Mouse (Mus musculus): ENCODE measurements at regions not wholly inside any gene's neighbourhood (a gene's known extent, or its start where the extent isn't known, plus 50 kb on each side); places are given as distances from the start of the nearest gene placed in this dataset.

DNA sequence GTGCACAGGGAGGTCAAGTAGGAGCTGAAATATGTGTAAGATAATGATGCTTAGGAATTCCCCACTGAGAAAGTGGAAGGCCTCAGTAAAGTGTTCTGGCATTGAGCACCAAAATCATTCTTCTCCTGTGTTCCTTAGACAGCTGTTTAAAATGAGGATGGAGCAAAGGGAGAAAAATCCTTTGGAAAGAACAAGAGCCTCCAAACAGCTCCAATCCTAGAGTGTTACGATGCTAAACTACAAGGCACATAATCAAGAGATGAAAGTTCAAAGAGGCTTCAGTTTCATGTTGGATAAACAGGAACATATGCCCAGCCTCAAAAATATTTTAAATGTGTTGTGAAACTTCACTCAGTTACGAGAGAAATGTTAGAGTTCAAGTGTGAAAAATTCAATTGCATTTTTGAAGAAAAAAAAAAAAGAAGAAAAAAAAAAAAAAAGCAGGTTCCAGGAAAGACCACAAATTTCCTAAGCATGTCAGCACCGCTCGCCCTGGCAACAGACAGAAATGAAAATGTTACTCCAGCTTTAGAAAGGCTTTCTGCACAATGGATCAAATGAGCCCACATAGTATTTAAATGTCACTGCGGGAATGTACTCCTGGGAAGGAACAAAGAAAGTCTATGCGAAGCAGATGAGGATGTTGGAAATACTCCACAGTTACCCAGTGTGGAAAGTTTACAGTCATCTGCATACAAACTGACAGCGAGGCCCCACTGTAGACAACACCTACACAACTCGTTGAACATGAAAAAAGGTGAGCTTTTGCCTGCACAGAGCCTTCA is 116.5 kb upstream of the Prkd1 start:
- no peaks in the 10 kb centered on the region for H3K27me3 ChIP-seq (ENCODE audit: control insufficient read depth, insufficient read depth, low read length)
- 71% methylated on average over 8 of the region's 8 CpGs for WGBS
- no peaks in the 10 kb centered on the region for H3K4me1 ChIP-seq (ENCODE audit: control insufficient read depth in 2 of 2, insufficient read depth in 2 of 2, low read length in 2 of 2)
- no peaks in the 10 kb centered on the region for H3K36me3 ChIP-seq (ENCODE audit: control insufficient read depth, insufficient read depth, low read length)
- ATAC-seq (ENCODE audit: insufficient number of reproducible peaks, insufficient read depth, low FRiP score, low read depth) = no peak
- no peaks in the 10 kb centered on the region for H3K9me3 ChIP-seq (ENCODE audit: control insufficient read depth, low read length)
- H3K4me2 ChIP-seq (ENCODE audit: low read length) = no peak overlapping the region
- no peak overlapping the region for H3K4me3 ChIP-seq (ENCODE audit: control insufficient read depth in 1 of 2, insufficient read depth in 1 of 2, low read depth in 1 of 2, low read length in 2 of 2)
- H3K9ac ChIP-seq (ENCODE audit: low read length) = no peak overlapping the region
- H3K27ac ChIP-seq (replicated peaks in 1 of 2; ENCODE audit: control insufficient read depth in 1 of 2, insufficient read depth in 1 of 2, low read depth in 2 of 2, low read length in 2 of 2) = no peak overlapping the region

DNA sequence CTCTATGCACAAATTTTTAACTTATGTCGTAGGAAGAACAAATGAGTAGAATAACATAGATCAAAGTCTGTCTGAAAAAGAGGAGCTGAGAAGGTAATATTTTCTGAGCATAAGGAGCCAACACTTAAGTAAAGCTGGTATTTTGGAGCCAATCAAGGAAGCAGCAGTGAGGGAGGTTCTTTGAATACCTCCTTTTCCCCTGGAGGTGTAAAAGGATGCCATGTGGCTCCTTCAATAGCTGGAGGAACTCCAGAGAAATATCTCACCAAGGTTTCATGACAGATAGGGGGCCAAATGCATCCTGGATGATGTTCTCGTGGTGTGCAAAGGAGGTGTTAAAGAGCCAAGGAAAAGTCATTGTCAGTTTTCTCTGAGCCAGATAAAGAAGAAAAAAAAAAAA is 115.6 kb upstream of the Prkd1 start:
- H3K4me1 ChIP-seq (ENCODE audit: control insufficient read depth in 2 of 2, insufficient read depth in 2 of 2, low read length in 2 of 2) = no peaks in the 10 kb centered on the region
- 59% methylated on average over 2 of the region's 2 CpGs for WGBS
- no peak overlapping the region for H3K27ac ChIP-seq (replicated peaks in 1 of 2; ENCODE audit: control insufficient read depth in 1 of 2, insufficient read depth in 1 of 2, low read depth in 2 of 2, low read length in 2 of 2)

DNA sequence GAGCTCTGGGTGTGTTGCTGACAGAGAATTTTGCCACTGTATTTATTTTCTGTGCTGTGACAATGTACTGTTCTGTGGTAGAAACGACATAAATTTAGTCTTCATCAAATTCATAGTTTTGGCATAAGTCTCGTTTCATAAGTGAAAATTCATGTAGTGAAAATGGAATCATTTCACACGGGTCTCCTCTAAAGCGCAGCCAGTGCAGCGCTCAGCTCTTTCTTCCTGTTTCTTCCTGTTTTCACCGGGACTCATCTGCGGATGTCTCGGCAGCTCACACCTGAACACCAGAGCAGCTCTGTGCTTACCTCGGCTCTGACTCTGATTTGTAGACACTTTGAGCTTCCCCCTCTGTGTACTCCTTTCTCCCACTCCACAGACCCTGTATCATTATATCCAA is 85.2 kb upstream of the Prkd1 start:
- Histone ChIP-seq H3K9me3 (ENCODE audit: control insufficient read depth, low read length) (no peaks in the 10 kb centered on the region), H3K9ac (ENCODE audit: low read length) (no peak overlapping the region), H3K36me3 (ENCODE audit: control insufficient read depth, insufficient read depth, low read length) (no peaks in the 10 kb centered on the region), H3K4me1 (ENCODE audit: control insufficient read depth in 2 of 2, insufficient read depth in 2 of 2, low read length in 2 of 2) (no peaks in the 10 kb centered on the region), H3K27me3 (ENCODE audit: control insufficient read depth, insufficient read depth, low read length) (no peaks in the 10 kb centered on the region), H3K4me3 (ENCODE audit: control insufficient read depth in 1 of 2, insufficient read depth in 1 of 2, low read depth in 1 of 2, low read length in 2 of 2) (no peak overlapping the region), H3K4me2 (ENCODE audit: low read length) (no peak overlapping the region), H3K27ac (replicated peaks in 1 of 2; ENCODE audit: control insufficient read depth in 1 of 2, insufficient read depth in 1 of 2, low read depth in 2 of 2, low read length in 2 of 2) (no peak overlapping the region)
- 72% methylated on average over 9 of the region's 9 CpGs for WGBS
- no peak for ATAC-seq (ENCODE audit: insufficient number of reproducible peaks, insufficient read depth, low FRiP score, low read depth)

More for the DNA sequence above, 115.6 kb upstream of the Prkd1 start:
- Histone ChIP-seq H3K9me3 (ENCODE audit: control insufficient read depth, low read length) (no peaks in the 10 kb centered on the region), H3K4me2 (ENCODE audit: low read length) (no peak overlapping the region), H3K4me3 (ENCODE audit: control insufficient read depth in 1 of 2, insufficient read depth in 1 of 2, low read depth in 1 of 2, low read length in 2 of 2) (no peak overlapping the region), H3K9ac (ENCODE audit: low read length) (no peak overlapping the region), H3K36me3 (ENCODE audit: control insufficient read depth, insufficient read depth, low read length) (no peaks in the 10 kb centered on the region), H3K27me3 (ENCODE audit: control insufficient read depth, insufficient read depth, low read length) (no peaks in the 10 kb centered on the region)
- ATAC-seq (ENCODE audit: insufficient number of reproducible peaks, insufficient read depth, low FRiP score, low read depth) = no peak

DNA sequence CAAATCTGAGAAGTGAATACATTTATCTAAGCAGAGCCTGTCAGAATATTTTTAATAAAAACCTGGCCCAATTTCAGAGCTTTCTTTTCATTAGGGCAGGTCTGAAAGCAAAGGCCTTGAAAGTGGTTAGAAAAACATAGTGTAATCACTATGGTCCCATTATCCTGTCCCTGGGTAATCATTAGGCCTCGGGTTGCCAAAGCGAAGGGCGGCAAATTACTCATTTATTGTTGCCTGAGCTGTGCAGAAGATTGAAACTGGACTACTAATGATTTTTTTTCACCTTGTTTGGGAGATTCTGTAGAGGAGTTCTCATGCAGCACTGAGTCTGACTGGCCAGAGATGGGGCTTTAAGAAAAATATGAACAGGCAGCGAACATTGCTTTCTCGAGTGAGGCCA is 63.7 kb upstream of the Prkd1 start:
- no peak overlapping the region for H3K4me3 ChIP-seq (ENCODE audit: control insufficient read depth in 1 of 2, insufficient read depth in 1 of 2, low read depth in 1 of 2, low read length in 2 of 2)
- H3K9ac ChIP-seq (ENCODE audit: low read length) = no peak overlapping the region
- no peak overlapping the region for H3K27ac ChIP-seq (replicated peaks in 1 of 2; ENCODE audit: control insufficient read depth in 1 of 2, insufficient read depth in 1 of 2, low read depth in 2 of 2, low read length in 2 of 2)
- H3K27me3 ChIP-seq (ENCODE audit: control insufficient read depth, insufficient read depth, low read length) = no peaks in the 10 kb centered on the region
- WGBS = 78% methylated on average over 5 of the region's 5 CpGs
- no peaks in the 10 kb centered on the region for H3K9me3 ChIP-seq (ENCODE audit: control insufficient read depth, low read length)
- no peaks in the 10 kb centered on the region for H3K36me3 ChIP-seq (ENCODE audit: control insufficient read depth, insufficient read depth, low read length)
- ATAC-seq (ENCODE audit: insufficient number of reproducible peaks, insufficient read depth, low FRiP score, low read depth) = no peak
- no peaks in the 10 kb centered on the region for H3K4me1 ChIP-seq (ENCODE audit: control insufficient read depth in 2 of 2, insufficient read depth in 2 of 2, low read length in 2 of 2)
- H3K4me2 ChIP-seq (ENCODE audit: low read length) = no peak overlapping the region

DNA sequence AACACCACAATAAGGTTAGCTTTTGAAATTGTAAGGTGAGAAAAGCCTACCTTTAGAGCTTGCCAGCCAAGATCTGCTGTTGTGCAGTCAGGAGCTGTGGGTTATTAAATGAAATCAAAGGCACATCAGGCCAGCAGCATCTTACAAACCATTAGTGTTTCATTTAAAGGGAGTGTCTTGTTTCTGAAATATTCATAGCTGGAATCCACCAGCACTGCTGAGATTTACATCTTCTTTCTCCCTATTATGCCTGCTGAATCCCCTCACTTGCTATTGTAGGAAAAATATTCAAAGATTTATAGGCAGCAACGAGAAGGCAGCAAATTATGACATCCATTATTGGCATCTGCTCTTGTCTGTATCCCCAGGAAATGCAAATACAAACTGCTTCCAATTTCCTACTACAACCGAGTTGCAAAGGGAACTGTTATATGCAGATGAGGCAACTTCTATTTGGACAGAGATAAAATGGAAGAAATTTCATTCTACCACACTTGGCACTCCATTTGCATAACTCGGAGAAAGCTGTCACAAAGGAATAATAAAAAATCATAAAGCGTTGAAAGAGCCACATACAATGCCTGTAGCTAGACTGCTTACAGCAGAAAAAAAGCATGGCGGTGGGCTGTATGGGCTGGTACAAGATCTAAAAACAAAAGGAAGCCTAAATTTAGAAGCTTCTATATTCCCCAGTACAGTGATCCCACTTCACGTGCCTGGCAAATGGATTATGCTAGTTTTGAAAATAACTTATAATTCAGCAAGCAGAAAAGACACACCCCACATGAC is 60.3 kb upstream of the Prkd1 start:
- H3K9ac ChIP-seq (ENCODE audit: low read length) = no peak overlapping the region
- H3K4me1 ChIP-seq (ENCODE audit: control insufficient read depth in 2 of 2, insufficient read depth in 2 of 2, low read length in 2 of 2) = no peaks in the 10 kb centered on the region
- H3K27ac ChIP-seq (replicated peaks in 1 of 2; ENCODE audit: control insufficient read depth in 1 of 2, insufficient read depth in 1 of 2, low read depth in 2 of 2, low read length in 2 of 2) = no peak overlapping the region
- H3K4me2 ChIP-seq (ENCODE audit: low read length) = no peak overlapping the region
- ATAC-seq (ENCODE audit: insufficient number of reproducible peaks, insufficient read depth, low FRiP score, low read depth) = no peak
- 76% methylated on average over 6 of the region's 6 CpGs for WGBS
- H3K27me3 ChIP-seq (ENCODE audit: control insufficient read depth, insufficient read depth, low read length) = no peaks in the 10 kb centered on the region
- no peaks in the 10 kb centered on the region for H3K36me3 ChIP-seq (ENCODE audit: control insufficient read depth, insufficient read depth, low read length)
- no peak overlapping the region for H3K4me3 ChIP-seq (ENCODE audit: control insufficient read depth in 1 of 2, insufficient read depth in 1 of 2, low read depth in 1 of 2, low read length in 2 of 2)
- no peaks in the 10 kb centered on the region for H3K9me3 ChIP-seq (ENCODE audit: control insufficient read depth, low read length)

DNA sequence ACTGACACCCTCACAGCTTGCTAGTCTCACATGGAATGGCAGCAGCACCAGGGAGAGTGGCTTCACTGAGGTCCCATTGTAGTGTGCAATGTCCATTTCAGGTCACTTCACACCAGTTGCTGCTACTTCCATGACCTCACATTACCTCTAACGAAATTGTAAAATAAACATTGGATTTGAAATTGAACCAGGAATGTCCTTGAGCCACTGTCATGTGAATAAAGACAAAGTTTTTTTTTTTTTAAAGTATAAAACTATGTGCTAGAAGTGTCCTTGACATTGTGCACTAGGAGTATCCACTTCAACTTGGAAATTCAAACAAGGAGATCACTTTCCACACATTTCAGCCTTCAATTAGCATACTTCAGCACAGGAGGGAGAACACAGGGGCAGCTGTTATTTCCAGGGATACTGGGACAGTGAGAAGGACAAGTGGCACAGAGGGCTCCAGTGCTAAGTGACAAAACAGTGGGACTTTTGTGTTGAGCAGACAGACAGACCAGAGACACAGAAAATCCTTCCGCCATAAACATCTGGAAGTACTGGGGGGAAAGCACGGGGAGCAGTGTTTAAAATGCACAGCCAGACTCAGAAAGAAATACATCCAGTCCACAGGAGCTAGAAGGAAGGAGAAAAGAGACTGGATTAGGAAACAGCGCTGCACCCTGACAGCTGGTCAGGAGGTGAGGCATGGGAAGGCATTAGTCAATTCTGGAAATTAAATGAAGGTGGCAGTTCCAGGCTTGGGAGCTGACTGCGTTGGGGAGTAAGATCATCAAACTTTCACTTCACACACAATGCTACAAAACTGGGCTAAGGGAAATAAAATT is 49.9 kb upstream of the Prkd1 start:
- no peaks in the 10 kb centered on the region for H3K4me1 ChIP-seq (ENCODE audit: control insufficient read depth in 2 of 2, insufficient read depth in 2 of 2, low read length in 2 of 2)
- no peaks in the 10 kb centered on the region for H3K27me3 ChIP-seq (ENCODE audit: control insufficient read depth, insufficient read depth, low read length)
- no peaks in the 10 kb centered on the region for H3K9me3 ChIP-seq (ENCODE audit: control insufficient read depth, low read length)
- no peak overlapping the region for H3K9ac ChIP-seq (ENCODE audit: low read length)
- H3K4me3 ChIP-seq (ENCODE audit: control insufficient read depth in 1 of 2, insufficient read depth in 1 of 2, low read depth in 1 of 2, low read length in 2 of 2) = no peak overlapping the region
- no peak overlapping the region for H3K27ac ChIP-seq (replicated peaks in 1 of 2; ENCODE audit: control insufficient read depth in 1 of 2, insufficient read depth in 1 of 2, low read depth in 2 of 2, low read length in 2 of 2)
- no peak overlapping the region for H3K4me2 ChIP-seq (ENCODE audit: low read length)
- no peak for ATAC-seq (ENCODE audit: insufficient number of reproducible peaks, insufficient read depth, low FRiP score, low read depth)
- no peaks in the 10 kb centered on the region for H3K36me3 ChIP-seq (ENCODE audit: control insufficient read depth, insufficient read depth, low read length)
- WGBS = 59% methylated on average over 5 of the region's 5 CpGs
